Mouse (Mus musculus): ENCODE data around the gene Tbx2. TPM values are rescaled to one million over a fixed set of nuclear protein-coding genes. Genes with fewer than 3 reads are reported as not detected.

The Tbx2 gene
- polyA plus RNA-seq, 1 experiment from 2014 or later, result 4.0 TPM

GRCm38 (mm10) chr11:85800380-85800779, 32.0 kb upstream of the Tbx2 start:
- Histone ChIP-seq H3K9ac (ENCODE audit: low read length) (no peak overlapping the region), H3K4me2 (ENCODE audit: low read depth) (no peak overlapping the region), H3K27ac (ENCODE audit: low read depth, low read length) (no peak overlapping the region), H3K4me3 (ENCODE audit: low read depth, low read length) (no peak overlapping the region), H3K36me3 (ENCODE audit: control insufficient read depth, insufficient read depth, low read length) (no peaks in the 10 kb centered on the region), H3K9me3 (ENCODE audit: control insufficient read depth, low read length) (no peaks in the 10 kb centered on the region), H3K4me1 (ENCODE audit: control insufficient read depth, insufficient read depth, low read length) (no peaks in the 10 kb centered on the region), H3K27me3 (ENCODE audit: control insufficient read depth, insufficient read depth, low read length) (no peaks in the 10 kb centered on the region)
- 84% methylated on average over 11 of the region's 11 CpGs for WGBS
- ATAC-seq (ENCODE audit: insufficient read depth, low FRiP score, low TSS enrichment), result no peak
- DNase-seq (ENCODE audit: low spot score), result no peak

GRCm38 (mm10) chr11:85804048-85804447, 28.3 kb upstream of the Tbx2 start:
- 83% methylated on average over 5 of the region's 5 CpGs for WGBS
- ATAC-seq (ENCODE audit: insufficient read depth, low FRiP score, low TSS enrichment) (no peak), DNase-seq (ENCODE audit: low spot score) (no peak)
- H3K9ac ChIP-seq (ENCODE audit: low read length), result no peak overlapping the region
- no peaks in the 10 kb centered on the region for H3K36me3 ChIP-seq (ENCODE audit: control insufficient read depth, insufficient read depth, low read length)
- no peaks in the 10 kb centered on the region for H3K4me1 ChIP-seq (ENCODE audit: control insufficient read depth, insufficient read depth, low read length)
- H3K27me3 ChIP-seq (ENCODE audit: control insufficient read depth, insufficient read depth, low read length), result no peaks in the 10 kb centered on the region
- H3K4me2 ChIP-seq (ENCODE audit: low read depth), result no peak overlapping the region
- no peak overlapping the region for H3K4me3 ChIP-seq (ENCODE audit: low read depth, low read length)
- H3K9me3 ChIP-seq (ENCODE audit: control insufficient read depth, low read length), result no peaks in the 10 kb centered on the region
- no peak overlapping the region for H3K27ac ChIP-seq (ENCODE audit: low read depth, low read length)

- Histone ChIP-seq H3K27me3 (ENCODE audit: control insufficient read depth, insufficient read depth, low read length) (no peaks in the 10 kb centered on the region), H3K4me1 (ENCODE audit: control insufficient read depth, insufficient read depth, low read length) (no peaks in the 10 kb centered on the region), H3K9ac (ENCODE audit: low read length) (no peak overlapping the region), H3K36me3 (ENCODE audit: control insufficient read depth, insufficient read depth, low read length) (no peaks in the 10 kb centered on the region), H3K4me2 (ENCODE audit: low read depth) (no peak overlapping the region), H3K4me3 (ENCODE audit: low read depth, low read length) (no peak overlapping the region), H3K27ac (ENCODE audit: low read depth, low read length) (no peak overlapping the region), H3K9me3 (ENCODE audit: control insufficient read depth, low read length) (no peaks in the 10 kb centered on the region)
- DNase-seq (ENCODE audit: low spot score) (no peak), ATAC-seq (ENCODE audit: insufficient read depth, low FRiP score, low TSS enrichment) (no peak)
- 85% methylated on average over 1 of the region's 1 CpGs for WGBS
These were observed 26.6 kb upstream of the Tbx2 start for GRCm38 (mm10) chr11:85805779-85806178.

- H3K27me3 ChIP-seq (ENCODE audit: control insufficient read depth, insufficient read depth, low read length), result no peaks in the 10 kb centered on the region
- no peaks in the 10 kb centered on the region for H3K9me3 ChIP-seq (ENCODE audit: control insufficient read depth, low read length)
- DNase-seq (ENCODE audit: low spot score), result no peak
- no peak overlapping the region for H3K27ac ChIP-seq (ENCODE audit: low read depth, low read length)
- no peak overlapping the region for H3K9ac ChIP-seq (ENCODE audit: low read length)
- no peaks in the 10 kb centered on the region for H3K36me3 ChIP-seq (ENCODE audit: control insufficient read depth, insufficient read depth, low read length)
- no peak for ATAC-seq (ENCODE audit: insufficient read depth, low FRiP score, low TSS enrichment)
- no peak overlapping the region for H3K4me2 ChIP-seq (ENCODE audit: low read depth)
- H3K4me3 ChIP-seq (ENCODE audit: low read depth, low read length), result no peak overlapping the region
- H3K4me1 ChIP-seq (ENCODE audit: control insufficient read depth, insufficient read depth, low read length), result no peaks in the 10 kb centered on the region
- WGBS, result 90% methylated on average over 11 of the region's 11 CpGs
These were observed 25.0 kb upstream of the Tbx2 start for GRCm38 (mm10) chr11:85807353-85807752.

GRCm38 (mm10) chr11:85811229-85811628, 21.1 kb upstream of the Tbx2 start:
- H3K4me2 ChIP-seq (ENCODE audit: low read depth), result no peak overlapping the region
- no peak overlapping the region for H3K4me3 ChIP-seq (ENCODE audit: low read depth, low read length)
- no peaks in the 10 kb centered on the region for H3K9me3 ChIP-seq (ENCODE audit: control insufficient read depth, low read length)
- ATAC-seq (ENCODE audit: insufficient read depth, low FRiP score, low TSS enrichment) (no peak), DNase-seq (ENCODE audit: low spot score) (no peak)
- no peak overlapping the region for H3K27ac ChIP-seq (ENCODE audit: low read depth, low read length)
- 72% methylated on average over 4 of the region's 4 CpGs for WGBS
- H3K4me1 ChIP-seq (ENCODE audit: control insufficient read depth, insufficient read depth, low read length), result no peaks in the 10 kb centered on the region
- H3K27me3 ChIP-seq (ENCODE audit: control insufficient read depth, insufficient read depth, low read length), result no peaks in the 10 kb centered on the region
- H3K36me3 ChIP-seq (ENCODE audit: control insufficient read depth, insufficient read depth, low read length), result no peaks in the 10 kb centered on the region
- no peak overlapping the region for H3K9ac ChIP-seq (ENCODE audit: low read length)

- Histone ChIP-seq H3K4me2 (ENCODE audit: low read depth) (no peak overlapping the region), H3K27ac (ENCODE audit: low read depth, low read length) (no peak overlapping the region), H3K36me3 (ENCODE audit: control insufficient read depth, insufficient read depth, low read length) (no peaks in the 10 kb centered on the region), H3K9me3 (ENCODE audit: control insufficient read depth, low read length) (no peaks in the 10 kb centered on the region), H3K4me1 (ENCODE audit: control insufficient read depth, insufficient read depth, low read length) (no peaks in the 10 kb centered on the region), H3K9ac (ENCODE audit: low read length) (no peak overlapping the region), H3K4me3 (ENCODE audit: low read depth, low read length) (no peak overlapping the region), H3K27me3 (ENCODE audit: control insufficient read depth, insufficient read depth, low read length) (no peaks in the 10 kb centered on the region)
- no peak for ATAC-seq (ENCODE audit: insufficient read depth, low FRiP score, low TSS enrichment)
- no peak for DNase-seq (ENCODE audit: low spot score)
- 90% methylated on average over 5 of the region's 5 CpGs for WGBS
These were observed 20.7 kb upstream of the Tbx2 start for GRCm38 (mm10) chr11:85811676-85812075.

- no peak overlapping the region for H3K27ac ChIP-seq (ENCODE audit: low read depth, low read length)
- no peak overlapping the region for H3K9ac ChIP-seq (ENCODE audit: low read length)
- H3K9me3 ChIP-seq (ENCODE audit: control insufficient read depth, low read length), result no peaks in the 10 kb centered on the region
- no peak overlapping the region for H3K4me3 ChIP-seq (ENCODE audit: low read depth, low read length)
- ATAC-seq (ENCODE audit: insufficient read depth, low FRiP score, low TSS enrichment), result no peak
- no peaks in the 10 kb centered on the region for H3K27me3 ChIP-seq (ENCODE audit: control insufficient read depth, insufficient read depth, low read length)
- no peaks in the 10 kb centered on the region for H3K4me1 ChIP-seq (ENCODE audit: control insufficient read depth, insufficient read depth, low read length)
- WGBS, result 84% methylated on average over 12 of the region's 12 CpGs
- H3K36me3 ChIP-seq (ENCODE audit: control insufficient read depth, insufficient read depth, low read length), result no peaks in the 10 kb centered on the region
- no peak overlapping the region for H3K4me2 ChIP-seq (ENCODE audit: low read depth)
- DNase-seq (ENCODE audit: low spot score), result no peak
These were observed 20.0 kb upstream of the Tbx2 start for GRCm38 (mm10) chr11:85812201-85812966.

- H3K9me3 ChIP-seq (ENCODE audit: control insufficient read depth, low read length), result no peaks in the 10 kb centered on the region
- no peaks in the 10 kb centered on the region for H3K4me1 ChIP-seq (ENCODE audit: control insufficient read depth, insufficient read depth, low read length)
- H3K4me2 ChIP-seq (ENCODE audit: low read depth), result no peak overlapping the region
- no peak overlapping the region for H3K27ac ChIP-seq (ENCODE audit: low read depth, low read length)
- H3K36me3 ChIP-seq (ENCODE audit: control insufficient read depth, insufficient read depth, low read length), result no peaks in the 10 kb centered on the region
- no peaks in the 10 kb centered on the region for H3K27me3 ChIP-seq (ENCODE audit: control insufficient read depth, insufficient read depth, low read length)
- H3K4me3 ChIP-seq (ENCODE audit: low read depth, low read length), result no peak overlapping the region
- 37% methylated on average over 4 of the region's 4 CpGs for WGBS
- no peak overlapping the region for H3K9ac ChIP-seq (ENCODE audit: low read length)
- DNase-seq (ENCODE audit: low spot score) (no peak), ATAC-seq (ENCODE audit: insufficient read depth, low FRiP score, low TSS enrichment) (no peak)
These were observed 17.7 kb upstream of the Tbx2 start for GRCm38 (mm10) chr11:85814678-85815077.

GRCm38 (mm10) chr11:85816471-85816870, 15.9 kb upstream of the Tbx2 start:
- no peak for ATAC-seq (ENCODE audit: insufficient read depth, low FRiP score, low TSS enrichment)
- Histone ChIP-seq H3K4me1 (ENCODE audit: control insufficient read depth, insufficient read depth, low read length) (no peaks in the 10 kb centered on the region), H3K27ac (ENCODE audit: low read depth, low read length) (no peak overlapping the region), H3K27me3 (ENCODE audit: control insufficient read depth, insufficient read depth, low read length) (no peaks in the 10 kb centered on the region), H3K9me3 (ENCODE audit: control insufficient read depth, low read length) (no peaks in the 10 kb centered on the region), H3K4me3 (ENCODE audit: low read depth, low read length) (no peak overlapping the region), H3K9ac (ENCODE audit: low read length) (no peak overlapping the region), H3K36me3 (ENCODE audit: control insufficient read depth, insufficient read depth, low read length) (no peaks in the 10 kb centered on the region), H3K4me2 (ENCODE audit: low read depth) (no peak overlapping the region)
- WGBS, result 51% methylated on average over 5 of the region's 5 CpGs
- DNase-seq (ENCODE audit: low spot score), result no peak

Measured in neural tube, embryonic 11.5 days (tissue).